11 mouse cellular contexts compared by ENCODE assay signal in the genomic region with DNA sequence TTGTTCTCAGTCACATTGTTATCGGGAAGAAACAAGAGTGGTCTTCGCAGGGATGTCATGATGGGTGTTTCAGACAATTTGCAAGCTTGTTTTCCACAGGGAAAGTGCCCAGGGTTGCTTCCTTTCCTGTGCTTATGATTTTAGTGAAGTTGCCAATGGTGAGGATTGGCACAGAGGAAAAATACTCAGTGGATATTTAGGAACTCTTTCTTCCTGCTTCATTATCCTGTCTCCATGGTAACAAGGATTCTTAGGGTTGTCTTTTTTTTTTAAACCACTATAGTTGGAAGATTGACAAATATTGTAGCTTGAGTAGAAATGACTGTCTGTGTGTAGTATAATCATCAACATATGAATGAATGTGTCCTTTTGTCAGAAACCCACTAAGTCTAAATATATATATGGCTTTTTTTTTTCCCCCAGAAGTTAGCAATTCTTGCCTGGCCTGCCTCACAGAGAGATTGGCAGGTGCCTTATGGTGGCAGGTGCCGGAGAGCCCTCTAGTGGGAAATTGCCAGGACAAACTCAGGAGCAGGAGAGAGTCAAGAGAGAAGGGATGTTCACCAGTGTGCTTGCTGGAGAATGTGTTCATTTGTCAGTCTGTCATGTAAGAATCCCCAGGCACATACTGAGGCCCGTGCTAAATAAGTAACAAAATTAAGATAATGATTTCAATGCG. TPM values are rescaled to one million over a fixed set of nuclear protein-coding genes. Genes with fewer than 3 reads are reported as not detected.
A peak's percentile ranks its signal among the peaks of the same experiment; 100 is the strongest.
DNase-seq lines count a peak whose midpoint lies in the region; ATAC-seq and TF ChIP-seq lines count a peak whose summit lies in the region.
"Had no signal": no experiment of that assay in that cellular context is flagged by ENCODE, and none has a peak within 500 bp of the region (broad histone marks: within the 10 kb centered on the region; RNA-seq: fewer than 3 reads in every experiment).

No protein-coding gene starts in this region.

- no peak for TF ChIP-seq POLR2A in cerebellum, adult 2 months (IDR thresholded peaks at IDR 0.05; ENCODE audit: borderline replicate concordance, insufficient read depth, low read length)

- H3K4me3 ChIP-seq in intestine, postnatal 0 days (ENCODE audit: low read depth, low read length), result no peak overlapping the region
- no peak overlapping the region for H3K4me3 ChIP-seq in intestine, embryonic 16.5 days (ENCODE audit: low read length)
- H3K4me3 ChIP-seq in cerebellum, adult 2 months (replicated peaks; ENCODE audit: insufficient read depth, low read depth, low read length), result no peak overlapping the region
- H3K4me3 ChIP-seq: erythroblast, embryonic 14.5 days; megakaryocyte, embryonic 14.5 days; stomach, embryonic 15.5 days had no signal

- peak; percentile 76 for TF ChIP-seq CTCF in intestine, postnatal 0 days (IDR thresholded peaks at IDR 0.05; ENCODE audit: low read depth)
- peak; percentile 66; the same call in 1 of the 2 replicates for TF ChIP-seq CTCF in cerebellum, adult 2 months (IDR thresholded peaks at IDR 0.05; ENCODE audit: borderline replicate concordance, insufficient read depth, low read depth, low read length)

- no peak overlapping the region for H3K27ac ChIP-seq in intestine, postnatal 0 days (ENCODE audit: low read depth, low read length)
- no peak overlapping the region for H3K27ac ChIP-seq in intestine, embryonic 16.5 days (ENCODE audit: low read length)
- no peak overlapping the region for H3K27ac ChIP-seq in cerebellum, adult 2 months (ENCODE audit: insufficient read depth, low read length)
- H3K27ac ChIP-seq: stomach, embryonic 15.5 days had no signal

- H3K9me3 ChIP-seq in intestine, postnatal 0 days (ENCODE audit: control insufficient read depth), result no peaks in the 10 kb centered on the region
- no peaks in the 10 kb centered on the region for H3K9me3 ChIP-seq in intestine, embryonic 16.5 days (ENCODE audit: control insufficient read depth, low read length)
- H3K9me3 ChIP-seq: stomach, embryonic 15.5 days had no signal

- H3K4me1 ChIP-seq in intestine, postnatal 0 days (replicated peaks; ENCODE audit: control insufficient read depth, insufficient read depth, low read length), result no peaks in the 10 kb centered on the region
- H3K4me1 ChIP-seq in intestine, embryonic 16.5 days (ENCODE audit: control insufficient read depth, insufficient read depth, low read length), result peaks cover 6% of the 10 kb centered on the region; the same call in 1 of the 2 replicates
- H3K4me1 ChIP-seq in cerebellum, adult 2 months (ENCODE audit: control insufficient read depth, insufficient read depth, low read length), result peaks cover 10% of the 10 kb centered on the region
- H3K4me1 ChIP-seq: megakaryocyte, embryonic 14.5 days; stomach, embryonic 15.5 days had no signal

- no peak for ATAC-seq in intestine, postnatal 0 days
- no peak for ATAC-seq in intestine, embryonic 16.5 days
- no peak for ATAC-seq in megakaryocyte, adult 5-6 weeks (ENCODE audit: poor library complexity, severe bottlenecking)

- 73% methylated on average over 5 of the region's 5 CpGs for WGBS in intestine, postnatal 0 days
- WGBS in intestine, embryonic 16.5 days, result 64% methylated on average over 5 of the region's 5 CpGs
- WGBS in cerebellum, adult 2 months, result 54% methylated on average over 5 of the region's 5 CpGs

- no peaks in the 10 kb centered on the region for H3K36me3 ChIP-seq in intestine, postnatal 0 days (ENCODE audit: control insufficient read depth, insufficient read depth)
- H3K36me3 ChIP-seq in intestine, embryonic 16.5 days (ENCODE audit: control insufficient read depth, insufficient read depth, low read length), result no peaks in the 10 kb centered on the region
- H3K36me3 ChIP-seq: stomach, embryonic 15.5 days had no signal

- H3K27me3 ChIP-seq in intestine, postnatal 0 days (replicated peaks; ENCODE audit: control insufficient read depth, insufficient read depth, low read length), result no peaks in the 10 kb centered on the region
- no peaks in the 10 kb centered on the region for H3K27me3 ChIP-seq in intestine, embryonic 16.5 days (replicated peaks; ENCODE audit: control insufficient read depth, insufficient read depth, low read length)
- H3K27me3 ChIP-seq in cerebellum, adult 2 months (ENCODE audit: control insufficient read depth, insufficient read depth, low read length), result no peaks in the 10 kb centered on the region
- H3K27me3 ChIP-seq: stomach, embryonic 15.5 days had no signal

- peak; percentile 23 for DNase-seq in ES-CJ7 (ENCODE audit: low read depth, low spot score)
- DNase-seq in cerebellum, adult 2 months, result peak; percentile 66 to 77
- peak; percentile 44 for DNase-seq in kidney, postnatal 14 days
- DNase-seq in right cerebral cortex, postnatal 4 days, result no peak
- no peak for DNase-seq in adrenal gland, postnatal 4 days (ENCODE audit: low spot score in 2 of 2)

- no peak overlapping the region for H3K4me2 ChIP-seq in intestine, postnatal 0 days (replicated peaks; ENCODE audit: low read depth)
- H3K4me2 ChIP-seq in intestine, embryonic 16.5 days (ENCODE audit: low read depth, low read length), result no peak overlapping the region
- H3K4me2 ChIP-seq: stomach, embryonic 15.5 days had no signal

- H3K9ac ChIP-seq in intestine, postnatal 0 days (ENCODE audit: low read depth, low read length), result no peak overlapping the region
- no peak overlapping the region for H3K9ac ChIP-seq in intestine, embryonic 16.5 days (ENCODE audit: low read depth, low read length)
- H3K9ac ChIP-seq: stomach, embryonic 15.5 days had no signal

RNA-seq across cellular contexts. Expression of a gene that starts 49.4 kb away (rescaled TPM):
- 4.5 and 5.7 TPM in 2 replicates for polyA plus RNA-seq in intestine, postnatal 0 days (2015; fragmentation: Nextera tagmentation; extraction: Ambion mirVana)
- polyA plus RNA-seq in intestine, embryonic 16.5 days (2015; fragmentation: Nextera tagmentation; extraction: Ambion mirVana), result 1.7 and 1.8 TPM in 2 replicates
- 19.7 and 21.6 TPM in 2 replicates for polyA plus RNA-seq in cerebellum, adult 2 months (2012; rRNA removed)
- not detected in 2 replicates for total RNA-seq in megakaryocyte, adult 5-6 weeks (2015)
- total RNA-seq in megakaryocyte, adult 5-6 weeks (2017), result 0.04 TPM in 1 of 2 replicates, not detected in the other
- 1 to 10 TPM; 2.7 to 4.3 TPM for total RNA-seq in adrenal gland, postnatal 4 days (2021)
- polyA plus RNA-seq: erythroblast, embryonic 14.5 days had no signal

Comparison
In these comparisons a context has a peak if more than half of its experiments do, and no peak if none do; other contexts are left out.
1. DNase-seq: peak in ES-CJ7 (single experiment), cerebellum, adult 2 months (2 of 2) and kidney, postnatal 14 days (single experiment); none in right cerebral cortex, postnatal 4 days (single experiment) and adrenal gland, postnatal 4 days (0 of 2).